Mouse (Mus musculus) hematopoietic multipotent progenitor cell, adult 10-12 weeks (in vitro differentiated cells): ENCODE results near the gene Lin7b. TPM values are rescaled to one million over a fixed set of nuclear protein-coding genes. Genes with fewer than 3 reads are reported as not detected.

Experiments
- polyA plus RNA-seq: library from polyadenylated mRNA; stranded (reverse); fragments of >175 nt; gene quantifications from 2 replicates; pipeline ENCODE4 v1.2.3, GENCODE M21; 2012; ENCODE audit warnings: low replicate concordance

The Lin7b gene
- 0.53 TPM in 1 of 2 replicates, not detected in the other for polyA plus RNA-seq

DNA sequence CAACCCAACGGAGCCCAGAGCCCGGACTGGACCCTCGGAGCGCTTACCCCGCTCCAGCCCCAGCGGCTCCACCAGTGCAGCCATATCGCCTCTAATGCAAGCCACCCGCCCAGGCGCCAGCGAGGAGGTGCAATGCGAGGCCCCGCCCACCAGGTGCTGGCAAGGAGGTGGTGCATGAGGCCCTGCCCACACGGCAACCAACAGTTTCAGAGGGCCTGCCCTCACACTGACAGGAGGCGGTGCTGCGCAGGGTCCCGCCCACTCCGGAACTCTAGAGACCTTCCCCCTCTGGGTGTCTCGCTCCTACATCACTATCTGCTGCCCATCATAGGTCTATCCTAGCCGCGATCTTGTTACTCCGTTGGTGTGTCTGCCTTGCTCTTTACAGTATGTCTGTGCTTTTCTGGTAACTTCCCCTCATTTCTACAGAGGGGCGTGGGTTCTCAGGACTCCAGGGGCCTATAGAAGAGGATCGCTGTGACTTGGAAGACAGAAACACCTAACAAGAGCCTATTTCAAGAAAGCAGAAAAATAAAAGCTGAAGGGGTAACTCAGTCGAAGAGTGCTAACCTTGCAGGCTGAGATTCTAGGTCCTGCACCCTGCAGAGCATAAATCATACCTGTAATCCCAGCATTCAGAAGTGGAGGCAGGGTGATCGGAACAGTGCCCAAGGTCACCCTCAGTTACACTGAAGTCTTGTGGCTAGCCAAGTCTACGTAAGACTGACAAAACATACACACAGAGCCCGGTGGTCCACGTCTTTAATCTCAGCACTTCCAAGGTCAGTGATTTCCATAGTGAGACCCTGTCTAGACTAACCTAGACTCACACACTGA lies at the start of gene Lin7b:
Lin7b (minus strand) TSS at position 109 of the 837 bp plus-strand sequence.

DNA sequence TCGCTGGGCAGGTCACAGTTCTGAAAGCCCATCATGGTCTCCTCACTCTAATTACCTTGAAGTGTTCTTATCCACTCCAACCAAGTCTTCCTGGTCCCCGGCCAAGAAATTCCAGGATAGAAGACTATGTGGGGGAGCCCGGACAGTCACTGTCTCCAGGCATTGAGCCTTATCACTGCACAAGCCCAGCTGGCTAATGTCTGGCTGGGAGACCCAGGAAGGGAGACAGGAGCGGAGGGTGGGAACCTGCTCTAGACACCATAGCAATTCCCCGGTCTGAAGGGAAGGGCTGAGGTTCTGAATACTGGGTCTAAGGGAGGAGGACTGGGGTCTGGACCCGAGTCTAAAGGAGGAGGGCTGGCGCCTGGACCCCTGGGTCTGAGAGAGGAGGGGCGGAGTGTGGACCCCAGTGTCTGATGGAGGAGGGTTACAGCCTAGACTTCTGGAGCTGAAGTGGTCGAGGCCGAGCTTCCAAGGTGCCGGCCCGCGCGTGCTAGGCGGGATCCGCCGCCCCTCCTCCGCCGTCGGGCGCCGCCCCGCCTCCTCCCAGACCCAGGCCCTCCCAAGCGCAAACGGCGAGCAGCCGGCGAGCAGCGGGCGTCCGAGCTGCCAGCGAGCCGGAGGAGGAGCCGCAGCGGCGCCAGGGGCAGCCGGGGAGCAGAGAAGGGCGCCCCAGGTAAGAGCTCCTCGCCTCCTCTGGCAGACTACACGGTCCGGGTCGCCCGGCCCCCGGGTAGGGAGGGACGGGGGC lies 42.9 kb upstream of the Lin7b start, which contains the start of gene Ntf5:
Ntf5 (plus strand) TSS at position 583 of the 751 bp plus-strand sequence.

DNA sequence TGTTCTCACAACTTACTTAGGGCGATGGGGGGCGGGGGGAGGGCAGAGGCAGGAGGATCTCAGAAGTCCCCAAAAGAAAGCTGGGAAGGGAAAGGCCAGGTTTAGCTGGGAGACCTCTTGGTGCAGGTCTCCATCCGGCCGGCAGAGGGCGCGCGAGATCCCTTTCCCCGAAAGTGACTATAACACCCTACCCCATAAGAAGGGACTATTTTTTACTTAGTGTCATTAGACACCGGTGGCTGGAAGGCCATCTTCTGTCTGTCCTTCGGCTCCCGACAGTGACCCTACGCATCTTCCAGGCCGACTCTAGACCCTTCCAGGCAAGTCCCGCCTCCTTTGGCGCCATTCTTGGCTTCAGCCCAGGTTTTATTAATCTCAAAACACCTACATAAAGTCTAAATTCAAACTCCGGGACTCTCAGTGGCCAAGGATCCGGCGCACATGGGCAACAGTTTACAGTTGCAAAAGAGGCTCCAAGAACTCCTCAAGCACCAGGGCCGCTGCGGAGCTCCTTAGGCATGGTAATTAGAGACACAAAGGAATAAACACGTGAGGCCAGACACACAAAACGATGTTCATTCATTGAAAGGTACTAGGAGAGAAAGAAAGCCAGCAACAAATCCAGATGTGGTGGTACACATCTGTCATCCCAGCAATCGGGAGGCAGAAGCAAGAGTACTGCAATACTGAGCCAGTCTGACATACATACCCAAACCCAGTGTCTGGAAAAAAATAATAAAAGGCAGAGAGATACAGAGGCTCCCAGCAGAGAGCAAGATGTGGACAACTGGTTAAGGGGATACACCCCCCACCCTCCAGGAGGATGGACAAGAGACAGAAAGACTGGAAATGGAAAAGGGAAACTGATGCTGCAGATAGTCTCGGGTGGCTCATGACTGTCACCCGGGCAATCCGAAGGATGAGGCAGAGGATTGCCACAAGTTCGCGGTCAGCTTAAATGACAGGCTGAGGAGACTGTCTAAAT lies 35.0 kb upstream of the Lin7b start, which contains the start of gene Kcna7:
Kcna7 (plus strand) TSS at position 563 of the 985 bp plus-strand sequence.

DNA sequence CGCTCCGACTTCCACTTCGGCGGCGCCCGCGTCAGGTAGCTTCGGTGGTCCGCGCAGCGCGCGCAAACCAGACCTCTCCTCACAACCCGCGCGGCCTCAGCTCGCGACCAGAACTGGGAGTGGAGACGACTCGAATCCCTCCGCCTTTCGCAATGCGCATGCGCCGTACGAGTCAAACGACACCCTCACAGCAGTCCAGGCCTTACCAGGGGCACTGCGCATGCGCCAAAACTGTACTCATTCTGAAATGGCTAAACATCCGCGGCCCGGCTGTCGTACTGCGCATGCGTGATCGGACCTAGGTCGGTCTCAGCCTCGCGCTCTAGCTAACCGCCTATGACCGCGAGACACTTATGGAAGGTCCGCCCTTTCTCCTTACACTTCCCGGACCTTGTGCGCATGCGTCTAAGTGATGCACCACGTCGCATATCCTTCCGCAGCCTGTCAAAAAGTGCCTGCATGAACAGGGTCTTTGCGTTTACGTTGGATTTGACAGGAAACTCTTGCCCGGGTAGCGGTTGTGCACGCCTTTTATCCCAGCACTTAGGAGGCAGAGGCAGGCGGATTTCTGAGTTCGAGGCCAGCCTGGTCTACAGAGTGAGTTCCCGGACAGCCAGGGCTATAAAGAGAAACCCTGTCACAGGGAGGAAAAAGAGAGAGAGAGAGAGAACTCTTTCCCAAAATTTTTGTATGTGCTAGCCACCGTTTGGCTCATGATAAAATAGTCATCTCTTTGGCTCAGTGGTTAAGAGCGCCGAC lies 25.4 kb upstream of the Lin7b start, which contains the start of gene Snrnp70:
Snrnp70 (minus strand) TSS at position 165 of the 759 bp plus-strand sequence.

DNA sequence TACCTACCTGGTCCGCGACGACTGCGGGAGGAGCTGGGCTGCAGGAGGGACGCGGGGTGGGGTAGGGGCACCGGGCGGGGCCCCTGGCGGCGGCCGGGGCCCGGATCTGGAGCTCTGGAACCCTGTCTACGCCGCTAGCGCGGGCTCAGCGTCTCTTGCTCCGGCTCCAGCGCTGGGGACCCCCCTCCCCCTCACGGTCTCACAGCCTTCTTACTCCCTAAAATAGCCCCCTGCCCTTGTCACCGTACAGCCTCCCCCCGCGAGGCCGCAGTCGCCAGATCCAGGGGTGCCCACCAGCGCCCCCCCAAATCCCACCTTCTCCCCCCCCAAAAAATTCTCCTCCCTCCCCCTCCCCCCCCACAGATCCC lies 3.7 kb downstream of the Lin7b start, which contains the start of gene Ppfia3:
Ppfia3 (minus strand) TSS at position 368 of the 368 bp plus-strand sequence.

DNA sequence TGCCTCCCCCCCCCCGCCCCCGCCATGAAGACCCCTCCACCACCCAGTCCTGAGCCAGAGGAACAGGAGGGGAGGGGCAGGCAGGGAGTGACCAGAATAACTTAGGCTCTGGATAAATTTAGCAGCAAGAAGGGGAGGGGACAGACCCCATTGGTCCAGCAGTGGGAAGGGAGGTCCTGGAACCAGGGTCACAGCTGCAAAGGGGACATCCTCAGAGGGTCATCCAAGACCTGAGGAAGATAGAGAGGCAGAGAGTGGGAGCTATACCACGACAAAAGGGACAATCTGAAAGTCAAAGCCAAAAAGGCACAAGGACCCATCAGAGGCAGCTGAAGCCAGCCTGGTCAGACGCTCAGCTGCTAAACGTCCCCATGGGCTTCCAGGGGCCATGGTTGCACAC lies 35.3 kb downstream of the Lin7b start, which contains the start of gene Hrc:
Hrc (plus strand) TSS at position 235 of the 400 bp plus-strand sequence.

DNA sequence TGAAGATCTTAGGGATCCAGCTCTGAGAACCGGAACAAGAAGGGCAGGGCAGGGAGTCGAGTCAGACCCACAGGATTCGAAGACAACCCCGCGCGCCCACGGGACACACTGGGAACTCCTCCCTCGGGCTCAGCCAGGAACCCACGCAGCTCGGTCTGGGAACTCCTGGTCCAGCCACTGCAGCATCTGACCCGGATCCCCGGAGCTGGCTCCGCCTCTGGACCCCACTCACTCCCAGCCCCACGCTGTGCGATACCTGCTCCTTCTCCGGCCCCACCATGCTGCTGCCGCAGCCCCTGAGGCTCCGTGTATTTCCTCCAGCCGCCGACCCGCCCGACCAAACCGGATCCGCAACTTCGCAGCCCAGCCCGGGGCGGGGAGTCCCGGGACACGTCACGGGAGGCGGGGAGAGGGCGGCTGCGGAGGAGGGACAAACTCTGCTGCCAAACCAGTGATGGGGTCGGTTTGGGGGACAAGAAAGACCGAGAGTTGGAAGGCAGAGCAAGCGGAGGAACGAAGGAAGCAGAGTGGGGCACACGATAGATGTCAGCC lies 36.9 kb downstream of the Lin7b start, which contains the start of gene Trpm4:
Trpm4 (minus strand) TSS at position 350 of the 552 bp plus-strand sequence.

Other genes starting within 250 kb of the Lin7b start
- gene Rps11, start 246.1 kb downstream of the Lin7b start, polyA plus RNA-seq: 79.7 and 146 TPM in 2 replicates
- gene Rpl13a, start 241.8 kb downstream of the Lin7b start, polyA plus RNA-seq: 6,038 and 6,758 TPM in 2 replicates
- 0.59 and 3.0 TPM in 2 replicates for gene Gm45713, start 234.4 kb downstream of the Lin7b start, polyA plus RNA-seq
- gene Flt3l, start 234.2 kb downstream of the Lin7b start, polyA plus RNA-seq: 106 and 107 TPM in 2 replicates
- gene Pih1d1, start 216.3 kb downstream of the Lin7b start, polyA plus RNA-seq: 35.7 and 44.2 TPM in 2 replicates
- gene Aldh16a1, start 216.0 kb downstream of the Lin7b start, polyA plus RNA-seq: 98.2 and 154 TPM in 2 replicates
- 0.10 and 0.24 TPM in 2 replicates for gene Slc17a7, start 206.6 kb downstream of the Lin7b start, polyA plus RNA-seq
- gene Gfy, start 191.0 kb downstream of the Lin7b start, polyA plus RNA-seq: 0.10 TPM in 1 of 2 replicates, not detected in the other
- not detected in 2 replicates for gene Pth2, start 189.6 kb downstream of the Lin7b start, polyA plus RNA-seq
- 0.47 and 0.54 TPM in 2 replicates for gene Ccdc155, start 165.7 kb downstream of the Lin7b start, polyA plus RNA-seq
- gene Dkkl1, start 158.4 kb downstream of the Lin7b start, polyA plus RNA-seq: 13.5 and 29.6 TPM in 2 replicates
- 0.09 and 0.62 TPM in 2 replicates for gene Tead2, start 154.8 kb downstream of the Lin7b start, polyA plus RNA-seq
- gene Cd37, start 131.5 kb downstream of the Lin7b start, polyA plus RNA-seq: 1,076 and 1,868 TPM in 2 replicates
- not detected in 2 replicates for gene Slc6a16, start 129.5 kb downstream of the Lin7b start, polyA plus RNA-seq
- 0.34 and 0.58 TPM in 2 replicates for gene Slc6a21, start 93.1 kb downstream of the Lin7b start, polyA plus RNA-seq
- 6.9 and 12.1 TPM in 2 replicates for gene Trpm4, start 36.8 kb downstream of the Lin7b start, polyA plus RNA-seq
- not detected in 2 replicates for gene Hrc, start 35.3 kb downstream of the Lin7b start, polyA plus RNA-seq
- gene Ppfia3, start 3.6 kb downstream of the Lin7b start, polyA plus RNA-seq: 0.28 and 2.0 TPM in 2 replicates
- 628 and 1,029 TPM in 2 replicates for gene Snrnp70, start 25.2 kb upstream of the Lin7b start, polyA plus RNA-seq
- not detected in 2 replicates for gene Kcna7, start 35.1 kb upstream of the Lin7b start, polyA plus RNA-seq
- 0.08 and 0.28 TPM in 2 replicates for gene Ntf5, start 43.1 kb upstream of the Lin7b start, polyA plus RNA-seq
- not detected in 2 replicates for gene Lhb, start 50.2 kb upstream of the Lin7b start, polyA plus RNA-seq
- gene Gys1, start 64.3 kb upstream of the Lin7b start, polyA plus RNA-seq: 15.9 and 25.8 TPM in 2 replicates
- 87.7 and 154 TPM in 2 replicates for gene Ruvbl2, start 67.5 kb upstream of the Lin7b start, polyA plus RNA-seq
- 6,376 and 13,145 TPM in 2 replicates for gene Ftl1, start 89.3 kb upstream of the Lin7b start, polyA plus RNA-seq
- 173 and 185 TPM in 2 replicates for gene Bax, start 96.3 kb upstream of the Lin7b start, polyA plus RNA-seq
- not detected in 2 replicates for gene Tulp2, start 111.3 kb upstream of the Lin7b start, polyA plus RNA-seq
- gene Gm45808, start 116.2 kb upstream of the Lin7b start, polyA plus RNA-seq: not detected in 2 replicates
- gene Dhdh, start 118.2 kb upstream of the Lin7b start, polyA plus RNA-seq: 0.81 and 2.1 TPM in 2 replicates
- 224 and 245 TPM in 2 replicates for gene Nucb1, start 139.8 kb upstream of the Lin7b start, polyA plus RNA-seq
- 60.5 and 214 TPM in 2 replicates for gene Ppp1r15a, start 155.7 kb upstream of the Lin7b start, polyA plus RNA-seq
- 0.77 and 1.2 TPM in 2 replicates for gene Plekha4, start 155.7 kb upstream of the Lin7b start, polyA plus RNA-seq
- gene Hsd17b14, start 184.3 kb upstream of the Lin7b start, polyA plus RNA-seq: 0.28 and 0.90 TPM in 2 replicates
- gene Bcat2, start 199.6 kb upstream of the Lin7b start, polyA plus RNA-seq: 14.0 and 38.4 TPM in 2 replicates
- gene Fgf21, start 244.9 kb upstream of the Lin7b start, polyA plus RNA-seq: 0.17 TPM in 1 of 2 replicates, not detected in the other
- 0.18 and 0.93 TPM in 2 replicates for gene Fut1, start 246.7 kb upstream of the Lin7b start, polyA plus RNA-seq